Mouse (Mus musculus) neural tube, embryonic 14.5 days (tissue): ENCODE measurements around the gene Apbb2. TPM values are rescaled to one million over a fixed set of nuclear protein-coding genes. Genes with fewer than 3 reads are reported as not detected.

Source experiments
- ATAC-seq: fragments of 200-750 bp; cut with Nextera tagmentation; 2 replicates; pipeline ENCODE4 v1.8.0; 2017; ENCODE audit warnings: low read depth, mild to moderate bottlenecking, moderate TSS enrichment, moderate library complexity
- H3K27ac ChIP-seq: fragments of 300-500 bp; sonication (generic); 2 replicates; pipeline ENCODE4 v1.5.1; 2014; ENCODE audit warnings: low read depth, mild to moderate bottlenecking, control low read depth, low read length, moderate library complexity, mixed read lengths
- H3K27me3 ChIP-seq: fragments of 300-500 bp; sonication (generic); 2 replicates; pipeline ENCODE4 v1.6.1; 2014; ENCODE audit warnings: low read length; ENCODE audit not compliant: control insufficient read depth, insufficient read depth
- H3K36me3 ChIP-seq: fragments of 300-500 bp; sonication (generic); 2 replicates; pipeline ENCODE4 v1.6.1; 2014; ENCODE audit warnings: low read length, mixed read lengths; ENCODE audit not compliant: control insufficient read depth, insufficient read depth
- H3K4me1 ChIP-seq: fragments of 300-500 bp; sonication (generic); 2 replicates; pipeline ENCODE4 v1.6.1; 2014; ENCODE audit warnings: low read length; ENCODE audit not compliant: control insufficient read depth, insufficient read depth
- H3K4me2 ChIP-seq: fragments of 300-500 bp; sonication (generic); 2 replicates; pipeline ENCODE4 v1.6.1; 2014; ENCODE audit warnings: mild to moderate bottlenecking, low read depth, low read length, control low read depth
- H3K4me3 ChIP-seq: fragments of 300-500 bp; sonication (generic); 2 replicates; pipeline ENCODE4 v1.5.1; 2014; ENCODE audit warnings: low read depth, low read length, control low read depth, mixed read lengths
- H3K9ac ChIP-seq: fragments of 300-500 bp; sonication (generic); replicated peaks from 2 replicates; pipeline ENCODE4 v1.6.1; 2014; ENCODE audit warnings: low read depth, mild to moderate bottlenecking, control low read depth, low read length, mixed read lengths
- H3K9me3 ChIP-seq: fragments of 300-500 bp; sonication (generic); 2 replicates; pipeline ENCODE4 v1.6.1; 2016; ENCODE audit warnings: low read length; ENCODE audit not compliant: control insufficient read depth
- WGBS: fragments of 180-500 bp; shearing (Covaris S2); extraction: QIAGEN DNeasy Blood & Tissue Kit; methylation state at CpG from one replicate; pipeline ENCODE4 v1.1.7; 2014; 5-methylcytosine and 5-hydroxymethylcytosine counted together
- polyA plus RNA-seq: library from polyadenylated mRNA; unstranded; fragments of >200 nt; fragmentation: Nextera tagmentation; extraction: Ambion mirVana; gene quantifications from 2 replicates; pipeline ENCODE4 v1.2.1, GENCODE M21; 2014

Apbb2 gene
- polyA plus RNA-seq, 1 experiment from 2014 or later = 132 TPM

- Histone ChIP-seq H3K4me1 (peaks cover 13% of the 10 kb centered on the region), H3K4me3 (no peak overlapping the region), H3K9ac (no peak overlapping the region), H3K9me3 (no peaks in the 10 kb centered on the region), H3K27me3 (no peaks in the 10 kb centered on the region), H3K4me2 (no peak overlapping the region), H3K27ac (no peak overlapping the region), H3K36me3 (no peaks in the 10 kb centered on the region)
- no peak for ATAC-seq
- WGBS = 45% methylated on average over 3 of the region's 3 CpGs
These were observed 273.4 kb downstream of the Apbb2 start for GRCm38 (mm10) chr5:66345140-66345539.

- 81% methylated on average over 2 of the region's 2 CpGs for WGBS
- no peak for ATAC-seq
- H3K9ac ChIP-seq = no peak overlapping the region
These were observed 274.4 kb downstream of the Apbb2 start for GRCm38 (mm10) chr5:66344182-66344581.

GRCm38 (mm10) chr5:66342285-66342684, 276.3 kb downstream of the Apbb2 start:
- Histone ChIP-seq H3K4me3 (no peak overlapping the region), H3K9me3 (no peaks in the 10 kb centered on the region), H3K36me3 (no peaks in the 10 kb centered on the region), H3K9ac (no peak overlapping the region), H3K27ac (no peak overlapping the region), H3K27me3 (no peaks in the 10 kb centered on the region), H3K4me1 (peaks cover 25% of the 10 kb centered on the region), H3K4me2 (no peak overlapping the region)
- no peak for ATAC-seq
- whole genome bisulfite sequencing = 64% methylated on average over 9 of the region's 9 CpGs

More at GRCm38 (mm10) chr5:66344182-66344581, 274.4 kb downstream of the Apbb2 start:
- Histone ChIP-seq H3K27ac (no peak overlapping the region), H3K36me3 (no peaks in the 10 kb centered on the region), H3K4me2 (no peak overlapping the region), H3K4me3 (no peak overlapping the region), H3K9me3 (no peaks in the 10 kb centered on the region), H3K4me1 (peaks cover 15% of the 10 kb centered on the region), H3K27me3 (no peaks in the 10 kb centered on the region)

- no peak overlapping the region for H3K4me2 ChIP-seq
- H3K9ac ChIP-seq = no peak overlapping the region
- no peak for ATAC-seq
- 39% methylated on average over 10 of the region's 10 CpGs for WGBS
- H3K27me3 ChIP-seq = no peaks in the 10 kb centered on the region
- peaks cover 29% of the 10 kb centered on the region for H3K4me1 ChIP-seq
- no peak overlapping the region for H3K27ac ChIP-seq
- no peak overlapping the region for H3K4me3 ChIP-seq
- no peaks in the 10 kb centered on the region for H3K36me3 ChIP-seq
- H3K9me3 ChIP-seq = no peaks in the 10 kb centered on the region
These were observed 276.7 kb downstream of the Apbb2 start for GRCm38 (mm10) chr5:66341848-66342247.

GRCm38 (mm10) chr5:66340356-66341102, 278.1 kb downstream of the Apbb2 start:
- no peaks in the 10 kb centered on the region for H3K9me3 ChIP-seq
- no peak overlapping the region for H3K4me3 ChIP-seq
- no peaks in the 10 kb centered on the region for H3K36me3 ChIP-seq
- no peak overlapping the region for H3K9ac ChIP-seq
- 37% methylated on average over 17 of the region's 17 CpGs for WGBS
- H3K4me1 ChIP-seq = peaks cover 29% of the 10 kb centered on the region
- no peaks in the 10 kb centered on the region for H3K27me3 ChIP-seq
- ATAC-seq = peak; percentile 49; the same call in 1 of the 2 replicates
- H3K4me2 ChIP-seq = peak overlapping the region; percentile 15; the same call in 1 of the 2 replicates
- peak overlapping the region; percentile 75 for H3K27ac ChIP-seq

GRCm38 (mm10) chr5:66338583-66338982, 280.0 kb downstream of the Apbb2 start:
- H3K9ac ChIP-seq = no peak overlapping the region
- no peak overlapping the region for H3K4me3 ChIP-seq
- 32% methylated on average over 7 of the region's 7 CpGs for WGBS
- H3K27ac ChIP-seq = no peak overlapping the region
- H3K27me3 ChIP-seq = no peaks in the 10 kb centered on the region
- H3K4me1 ChIP-seq = peaks cover 29% of the 10 kb centered on the region
- H3K36me3 ChIP-seq = no peaks in the 10 kb centered on the region
- no peak overlapping the region for H3K4me2 ChIP-seq
- no peaks in the 10 kb centered on the region for H3K9me3 ChIP-seq
- no peak for ATAC-seq

- Histone ChIP-seq H3K4me2 (peak overlapping the region; percentile 94), H3K4me3 (peak overlapping the region; percentile 54), H3K36me3 (no peaks in the 10 kb centered on the region), H3K4me1 (peaks cover 29% of the 10 kb centered on the region), H3K9me3 (no peaks in the 10 kb centered on the region), H3K27me3 (no peaks in the 10 kb centered on the region), H3K27ac (peak overlapping the region; percentile 79), H3K9ac (peak overlapping the region; percentile 72)
- WGBS = 23% methylated on average over 6 of the region's 6 CpGs
- peak; percentile 26 for ATAC-seq
These were observed 280.6 kb downstream of the Apbb2 start for GRCm38 (mm10) chr5:66337969-66338345.

GRCm38 (mm10) chr5:66337025-66337968, 281.3 kb downstream of the Apbb2 start:
- Histone ChIP-seq H3K4me3 (peak overlapping the region; percentile 54), H3K4me2 (peak overlapping the region; percentile 94), H3K27ac (peak overlapping the region; percentile 79), H3K4me1 (peaks cover 29% of the 10 kb centered on the region), H3K9ac (peak overlapping the region; percentile 72), H3K36me3 (no peaks in the 10 kb centered on the region), H3K9me3 (no peaks in the 10 kb centered on the region), H3K27me3 (no peaks in the 10 kb centered on the region)
- 3% methylated on average over 38 of the region's 38 CpGs for WGBS
- peak; percentile 81 for ATAC-seq

GRCm38 (mm10) chr5:66330806-66331205, 287.8 kb downstream of the Apbb2 start:
- ATAC-seq = no peak
- H3K27ac ChIP-seq = no peak overlapping the region
- no peak overlapping the region for H3K4me2 ChIP-seq
- H3K4me1 ChIP-seq = peaks cover 19% of the 10 kb centered on the region
- 98% methylated on average over 6 of the region's 6 CpGs for WGBS
- H3K27me3 ChIP-seq = no peaks in the 10 kb centered on the region
- no peak overlapping the region for H3K4me3 ChIP-seq
- no peak overlapping the region for H3K9ac ChIP-seq
- H3K36me3 ChIP-seq = no peaks in the 10 kb centered on the region
- H3K9me3 ChIP-seq = no peaks in the 10 kb centered on the region
